Mouse (Mus musculus): ENCODE measurements at regions not wholly inside any gene's neighbourhood (a gene's known extent, or its start where the extent isn't known, plus 50 kb on each side); places are given as distances from the start of the nearest gene placed in this dataset.

DNA sequence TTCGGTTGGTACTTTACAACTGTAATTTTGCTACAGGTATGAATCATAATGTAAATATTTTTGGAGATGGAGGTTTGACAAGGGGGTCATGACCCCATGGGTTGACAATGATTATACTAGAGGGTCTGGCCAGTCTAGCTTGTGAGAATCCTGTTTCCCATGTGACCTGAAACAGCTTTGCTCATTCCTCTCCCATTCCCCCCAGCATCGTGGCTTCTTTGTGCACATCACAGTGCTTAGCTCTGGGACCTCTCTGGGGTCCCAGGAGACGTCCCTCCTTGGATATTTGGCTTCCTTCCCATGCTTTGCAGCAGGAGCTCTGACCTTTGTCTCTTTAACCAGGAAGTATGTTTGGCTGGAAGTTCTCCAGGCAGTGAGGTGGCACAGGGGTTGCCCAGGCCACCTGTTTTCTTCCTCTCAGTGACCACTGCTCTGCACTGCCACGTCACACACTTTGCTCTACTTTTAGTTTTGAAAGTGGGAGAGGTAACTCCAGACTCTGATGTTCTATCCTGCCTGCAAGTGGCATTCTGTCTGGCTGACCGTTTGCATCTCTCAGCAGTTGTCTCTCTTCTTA is 77.4 kb upstream of the Tmem45b start:
- Histone ChIP-seq H3ac (ENCODE audit: control insufficient read depth, insufficient read length) (no peak overlapping the region), H3K79me2 (ENCODE audit: control insufficient read depth, insufficient read depth) (no peaks in the 10 kb centered on the region), H3K4me3 (no peak overlapping the region), H3K27me3 (ENCODE audit: control insufficient read depth, insufficient read depth, insufficient read length) (no peaks in the 10 kb centered on the region), H3K4me2 (ENCODE audit: low read depth) (no peak overlapping the region), H3K36me3 (ENCODE audit: control insufficient read depth, insufficient read depth) (no peaks in the 10 kb centered on the region)
- TF ChIP-seq REST (IDR thresholded peaks at IDR 0.05; ENCODE audit: insufficient read depth, insufficient read length) (no peak), TCF3 (IDR thresholded peaks at IDR 0.05; ENCODE audit: insufficient read length, low read depth) (no peak)

DNA sequence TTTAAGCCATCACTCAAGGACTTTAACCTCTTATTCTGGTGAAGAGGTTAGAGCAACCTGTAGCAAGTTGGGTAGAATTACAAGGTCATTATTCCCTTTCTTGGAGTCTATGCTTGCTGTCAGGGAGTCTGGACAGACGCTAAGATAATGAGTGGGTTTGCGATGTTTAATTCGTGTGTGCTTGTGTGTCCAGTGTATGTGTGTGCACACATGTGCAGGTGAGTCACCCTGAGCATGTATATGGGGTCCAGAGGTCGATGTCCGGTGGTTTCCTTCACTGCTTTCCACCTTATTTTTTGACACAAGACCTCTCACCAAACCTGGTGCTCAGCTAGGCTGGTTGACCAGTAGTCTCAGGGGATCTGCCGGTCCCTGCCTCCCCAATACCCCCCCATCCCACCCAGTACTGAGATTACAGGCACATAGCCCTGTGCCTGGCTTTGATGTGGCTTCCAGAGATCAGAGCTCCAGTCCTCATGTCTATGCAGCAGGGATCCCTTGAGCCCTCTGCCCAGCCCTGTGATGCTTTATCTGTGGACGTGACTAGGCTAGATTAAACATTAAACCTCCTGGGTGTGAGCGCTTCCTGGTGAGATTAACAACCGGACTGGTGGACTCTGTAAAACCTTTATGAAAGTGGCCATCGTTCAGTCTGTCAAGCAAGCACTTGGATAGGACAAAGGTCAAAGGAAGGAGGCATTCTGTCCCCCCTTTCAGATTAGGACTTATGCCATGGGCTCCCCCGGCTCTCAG is 74.4 kb upstream of the Tmem45b start:
- no peak overlapping the region for H3K4me3 ChIP-seq
- TF ChIP-seq POLR2AphosphoS2 (IDR thresholded peaks at IDR 0.05; ENCODE audit: insufficient read length, low read depth) (no peak), MYOG (IDR thresholded peaks at IDR 0.05; ENCODE audit: control insufficient read depth in 1 of 3, insufficient read depth in 1 of 3, insufficient read length in 2 of 3, low read depth in 2 of 3) (no peak), CEBPB (IDR thresholded peaks at IDR 0.05; ENCODE audit: insufficient read depth, poor library complexity, severe bottlenecking) (no peak), MAX (IDR thresholded peaks at IDR 0.05; ENCODE audit: low read depth) (no peak), TCF12 (IDR thresholded peaks at IDR 0.05; ENCODE audit: insufficient read depth, poor library complexity, severe bottlenecking) (no peak), POLR2A (IDR thresholded peaks at IDR 0.05; ENCODE audit: insufficient read length, low read depth) (no peak), USF1 (IDR thresholded peaks at IDR 0.05; ENCODE audit: low read depth) (no peak), E2F4 (IDR thresholded peaks at IDR 0.05; ENCODE audit: insufficient read depth) (no peak), TCF3 (IDR thresholded peaks at IDR 0.05; ENCODE audit: insufficient read length, low read depth) (no peak), SRF (IDR thresholded peaks at IDR 0.05; ENCODE audit: control insufficient read depth, insufficient read length, low read depth) (no peak), REST (IDR thresholded peaks at IDR 0.05; ENCODE audit: insufficient read depth, insufficient read length) (no peak), MYOD1 (IDR thresholded peaks at IDR 0.05; ENCODE audit: control insufficient read depth in 1 of 3, insufficient read length in 2 of 3, low read depth in 2 of 3) (no peak)
- no peaks in the 10 kb centered on the region for H3K27me3 ChIP-seq (ENCODE audit: control insufficient read depth, insufficient read depth, insufficient read length)

DNA sequence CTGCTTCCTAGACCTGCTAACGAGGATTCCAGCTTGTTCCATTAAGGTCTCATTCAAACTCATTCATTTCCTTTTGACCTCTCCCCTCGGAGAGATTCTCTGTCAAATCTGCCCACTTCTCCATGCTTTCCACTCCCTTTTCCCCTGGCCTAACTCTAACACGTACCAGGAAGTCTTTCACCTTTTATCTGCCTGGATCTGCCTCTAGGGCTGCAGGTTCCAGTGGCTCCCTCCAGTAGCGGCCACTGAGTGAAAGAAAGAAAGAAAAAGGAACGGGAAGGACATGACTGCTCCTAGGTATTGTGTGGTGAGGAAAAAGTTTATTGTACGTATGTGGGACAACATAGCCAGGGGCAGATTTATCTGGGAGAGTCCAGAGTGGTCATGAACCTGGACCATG is 64.8 kb upstream of the Tmem45b start:
- H3ac ChIP-seq (ENCODE audit: control insufficient read depth, insufficient read length) = no peak overlapping the region
- no peak overlapping the region for H3K4me3 ChIP-seq
- H3K36me3 ChIP-seq (ENCODE audit: control insufficient read depth, insufficient read depth) = no peaks in the 10 kb centered on the region
- TF ChIP-seq REST (IDR thresholded peaks at IDR 0.05; ENCODE audit: insufficient read depth, insufficient read length) (no peak), MYOD1 (IDR thresholded peaks at IDR 0.05; ENCODE audit: control insufficient read depth in 1 of 3, insufficient read length in 2 of 3, low read depth in 2 of 3) (no peak), CEBPB (IDR thresholded peaks at IDR 0.05; ENCODE audit: insufficient read depth, poor library complexity, severe bottlenecking) (no peak), USF1 (IDR thresholded peaks at IDR 0.05; ENCODE audit: low read depth) (no peak), MAX (IDR thresholded peaks at IDR 0.05; ENCODE audit: low read depth) (no peak), TCF12 (IDR thresholded peaks at IDR 0.05; ENCODE audit: insufficient read depth, poor library complexity, severe bottlenecking) (no peak), SRF (IDR thresholded peaks at IDR 0.05; ENCODE audit: control insufficient read depth, insufficient read length, low read depth) (no peak), E2F4 (IDR thresholded peaks at IDR 0.05; ENCODE audit: insufficient read depth) (no peak), POLR2AphosphoS2 (IDR thresholded peaks at IDR 0.05; ENCODE audit: insufficient read length, low read depth) (no peak), POLR2A (IDR thresholded peaks at IDR 0.05; ENCODE audit: insufficient read length, low read depth) (no peak), TCF3 (IDR thresholded peaks at IDR 0.05; ENCODE audit: insufficient read length, low read depth) (no peak), MYOG (IDR thresholded peaks at IDR 0.05; ENCODE audit: control insufficient read depth in 1 of 3, insufficient read depth in 1 of 3, insufficient read length in 2 of 3, low read depth in 2 of 3) (no peak)
- peaks cover 6% of the 10 kb centered on the region for H3K27me3 ChIP-seq (ENCODE audit: control insufficient read depth, insufficient read depth, insufficient read length)
- H3K4me2 ChIP-seq (ENCODE audit: low read depth) = no peak overlapping the region
- H3K79me2 ChIP-seq (ENCODE audit: control insufficient read depth, insufficient read depth) = no peaks in the 10 kb centered on the region

More for the DNA sequence above, 74.4 kb upstream of the Tmem45b start:
- Histone ChIP-seq H3K79me2 (ENCODE audit: control insufficient read depth, insufficient read depth) (no peaks in the 10 kb centered on the region), H3K4me2 (ENCODE audit: low read depth) (no peak overlapping the region), H3K36me3 (ENCODE audit: control insufficient read depth, insufficient read depth) (no peaks in the 10 kb centered on the region), H3ac (ENCODE audit: control insufficient read depth, insufficient read length) (no peak overlapping the region)

DNA sequence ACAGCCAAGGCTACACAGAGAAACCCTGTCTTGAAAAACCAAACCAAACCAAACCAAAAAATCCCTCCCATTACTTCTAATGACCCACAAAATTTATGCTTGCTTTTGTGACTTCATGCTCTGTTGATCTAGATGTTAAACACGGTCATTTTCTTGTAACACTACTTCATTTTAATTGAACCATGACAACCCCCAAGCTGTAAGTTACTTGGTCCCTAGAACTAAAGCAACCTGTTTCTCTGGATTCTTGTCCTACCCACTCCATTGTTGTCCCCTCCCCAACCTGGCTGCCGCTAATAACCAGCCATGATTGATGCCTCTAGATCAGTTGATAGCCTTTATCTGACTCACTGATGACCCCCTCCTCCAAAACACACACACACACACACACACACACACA is 63.0 kb upstream of the Tmem45b start:
- peaks cover 6% of the 10 kb centered on the region for H3K27me3 ChIP-seq (ENCODE audit: control insufficient read depth, insufficient read depth, insufficient read length)
- no peak overlapping the region for H3K4me3 ChIP-seq
- H3K79me2 ChIP-seq (ENCODE audit: control insufficient read depth, insufficient read depth) = no peaks in the 10 kb centered on the region
- no peak overlapping the region for H3ac ChIP-seq (ENCODE audit: control insufficient read depth, insufficient read length)
- no peaks in the 10 kb centered on the region for H3K36me3 ChIP-seq (ENCODE audit: control insufficient read depth, insufficient read depth)
- TF ChIP-seq MAX (IDR thresholded peaks at IDR 0.05; ENCODE audit: low read depth) = no peak
- TF ChIP-seq TCF3 (IDR thresholded peaks at IDR 0.05; ENCODE audit: insufficient read length, low read depth) = no peak
- no peak for TF ChIP-seq MYOD1 (IDR thresholded peaks at IDR 0.05; ENCODE audit: control insufficient read depth in 1 of 3, insufficient read length in 2 of 3, low read depth in 2 of 3)
- no peak for TF ChIP-seq CEBPB (IDR thresholded peaks at IDR 0.05; ENCODE audit: insufficient read depth, poor library complexity, severe bottlenecking)
- TF ChIP-seq USF1 (IDR thresholded peaks at IDR 0.05; ENCODE audit: low read depth) = no peak
- TF ChIP-seq E2F4 (IDR thresholded peaks at IDR 0.05; ENCODE audit: insufficient read depth) = no peak
- no peak for TF ChIP-seq MYOG (IDR thresholded peaks at IDR 0.05; ENCODE audit: control insufficient read depth in 1 of 3, insufficient read depth in 1 of 3, insufficient read length in 2 of 3, low read depth in 2 of 3)
- no peak for TF ChIP-seq SRF (IDR thresholded peaks at IDR 0.05; ENCODE audit: control insufficient read depth, insufficient read length, low read depth)
- H3K4me2 ChIP-seq (ENCODE audit: low read depth) = no peak overlapping the region
